Mouse (Mus musculus): Measurements from ENCODE around the gene Iah1. TPM values are rescaled to one million over a fixed set of nuclear protein-coding genes. Genes with fewer than 3 reads are reported as not detected.

Gene Iah1
- 38.0 and 40.6 TPM in 2 replicates for total RNA-seq (2014; fragmentation: Nextera tagmentation)
- 20.5 and 40.9 TPM in 2 replicates for total RNA-seq (2017)

- peak; percentile 96 for ATAC-seq (replicated peaks; ENCODE audit: low FRiP score, low TSS enrichment, poor library complexity, severe bottlenecking)
Measured at GRCm38 (mm10) chr12:21315923-21316868, at the start of gene Iah1. Gene Iah1 (plus strand): TSS chr12:21316389.

- ATAC-seq (replicated peaks; ENCODE audit: low FRiP score, low TSS enrichment, poor library complexity, severe bottlenecking) = no peak
Measured at GRCm38 (mm10) chr12:21266784-21267098, 49.4 kb upstream of the Iah1 start.

DNA sequence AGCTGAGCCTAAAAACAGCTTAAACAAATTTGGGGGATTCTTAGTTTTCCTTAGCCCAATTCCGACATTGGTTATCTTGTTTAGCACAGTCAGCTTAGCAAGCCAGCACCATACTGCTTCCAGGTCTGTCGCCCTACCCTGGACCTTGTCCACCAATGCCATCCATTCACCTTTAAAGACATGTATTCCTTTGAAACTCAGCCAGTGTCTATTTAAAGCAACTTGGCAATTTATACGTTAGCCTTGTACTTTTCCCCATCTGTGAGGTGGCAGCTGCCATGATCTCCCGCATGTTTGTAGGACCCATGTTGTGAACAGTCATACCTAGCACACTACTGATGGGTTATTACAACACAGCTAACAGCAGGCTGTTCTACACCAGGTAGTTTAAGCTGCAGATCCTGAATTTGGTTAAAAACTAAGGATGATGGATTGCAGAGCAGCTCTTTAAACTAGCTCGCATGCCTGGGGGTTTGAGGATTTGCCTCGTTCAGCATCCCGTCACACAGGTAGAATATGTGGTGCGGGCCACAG is 48.0 kb upstream of the Iah1 start:
- ATAC-seq (replicated peaks; ENCODE audit: low FRiP score, low TSS enrichment, poor library complexity, severe bottlenecking) = no peak

DNA sequence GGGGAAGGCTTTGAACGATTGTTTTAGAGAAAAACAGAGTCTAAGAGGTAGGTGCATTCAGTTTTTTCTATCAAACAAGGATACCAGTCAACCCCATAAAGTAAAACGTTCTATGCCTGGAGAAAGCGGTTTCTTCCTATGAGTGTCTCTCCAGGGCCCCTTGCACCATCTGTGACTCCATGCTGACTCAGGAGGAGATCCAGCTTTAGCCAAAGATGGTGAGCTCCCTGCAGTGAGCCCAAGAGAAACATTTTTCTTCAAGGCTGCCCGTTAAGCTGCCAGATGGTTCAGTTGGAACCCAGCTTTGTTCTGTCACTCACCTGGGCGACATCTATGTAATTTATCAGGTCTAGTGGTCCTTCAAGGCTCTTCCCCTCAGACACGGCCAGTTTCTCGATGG is 41.7 kb upstream of the Iah1 start:
- no peak for ATAC-seq (replicated peaks; ENCODE audit: low FRiP score, low TSS enrichment, poor library complexity, severe bottlenecking)

DNA sequence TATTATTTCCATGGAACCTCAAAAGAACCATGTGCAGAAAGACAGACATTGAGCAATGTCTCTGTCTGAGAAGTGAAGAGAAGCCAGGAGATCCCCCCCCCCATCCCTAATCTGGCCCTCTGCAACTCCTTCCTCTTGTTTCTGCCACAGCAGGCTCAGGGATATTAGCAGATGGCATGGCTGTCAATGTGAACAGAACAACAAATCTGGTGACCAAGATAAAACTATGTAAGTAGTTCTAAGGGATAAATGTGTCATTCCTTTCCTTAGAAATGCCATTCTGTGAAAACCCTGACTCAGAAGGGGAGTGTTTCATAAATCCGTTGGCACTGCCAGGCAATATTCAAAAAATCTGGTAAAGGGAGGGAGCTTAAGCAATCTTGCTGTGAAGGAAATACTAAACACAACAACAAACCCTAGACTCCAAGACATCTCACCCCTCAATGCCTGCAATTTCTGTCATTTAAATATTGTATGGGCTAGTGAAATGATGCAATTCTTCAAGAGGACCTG is 38.8 kb upstream of the Iah1 start:
- no peak for ATAC-seq (replicated peaks; ENCODE audit: low FRiP score, low TSS enrichment, poor library complexity, severe bottlenecking)

GRCm38 (mm10) chr12:21284761-21285441 is 31.3 kb upstream of the Iah1 start, which contains the start of gene Cpsf3:
Gene Cpsf3 (plus strand): TSS chr12:21285391.
- ATAC-seq (replicated peaks; ENCODE audit: low FRiP score, low TSS enrichment, poor library complexity, severe bottlenecking) = no peak

DNA sequence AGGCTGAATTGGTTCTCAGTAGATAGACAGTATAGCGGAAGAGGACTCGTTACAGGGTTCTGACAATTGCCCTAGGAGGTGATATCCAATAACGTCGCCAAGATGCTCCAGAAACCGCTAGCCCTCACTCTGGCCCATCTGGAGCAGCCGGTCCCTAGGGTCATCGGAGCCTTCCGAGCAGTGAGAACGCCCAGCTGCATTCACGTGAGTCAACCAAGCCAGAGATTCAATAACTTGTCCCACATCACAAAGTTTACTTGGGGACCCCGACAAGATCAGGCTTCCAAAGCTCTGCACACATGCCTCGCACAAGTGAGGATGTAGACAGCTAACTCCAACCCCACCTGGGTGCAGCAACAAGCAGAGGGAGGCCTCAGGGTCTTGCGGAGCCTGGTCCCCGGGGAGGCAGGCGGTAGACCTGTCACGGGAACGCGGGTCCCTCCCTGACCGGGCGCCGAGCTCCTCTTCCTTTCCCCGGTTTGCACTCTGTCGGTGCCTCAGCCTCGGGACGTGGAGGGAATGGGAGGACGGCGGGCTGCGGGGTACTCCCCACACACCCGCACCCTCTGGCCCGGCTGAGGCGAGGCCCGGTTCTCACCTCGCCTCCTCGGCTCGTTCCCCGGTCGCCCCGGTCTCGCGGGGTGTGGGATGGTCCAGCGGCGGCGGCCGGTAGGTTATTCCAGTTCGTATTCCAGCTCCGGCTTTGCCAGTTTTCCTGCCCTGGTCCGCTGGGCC is 30.5 kb upstream of the Iah1 start:
- peak; percentile 72 for ATAC-seq (replicated peaks; ENCODE audit: low FRiP score, low TSS enrichment, poor library complexity, severe bottlenecking)

DNA sequence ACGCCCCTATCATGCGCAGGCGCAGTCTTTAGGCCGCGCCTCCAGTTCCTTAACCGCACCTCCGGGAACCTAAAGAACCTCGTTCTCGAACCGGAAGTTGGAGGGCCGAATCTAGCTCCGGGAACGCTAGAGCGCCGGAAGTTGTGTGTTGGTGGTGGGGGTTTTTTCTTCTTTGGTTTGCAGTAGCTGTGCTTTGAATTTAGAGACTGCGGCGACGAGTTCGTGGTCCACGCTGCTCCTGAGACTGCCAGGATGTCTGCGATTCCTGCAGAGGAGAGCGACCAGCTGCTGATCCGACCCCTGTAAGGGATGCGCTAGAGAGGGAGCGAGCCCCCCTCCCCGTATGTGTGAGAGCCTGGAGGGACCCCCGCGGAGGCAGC is 30.0 kb upstream of the Iah1 start, which contains the start of gene Itgb1bp1:
Itgb1bp1 (minus strand) TSS at position 42 of the 380 bp plus-strand sequence.
- peak; percentile 93 for ATAC-seq (replicated peaks; ENCODE audit: low FRiP score, low TSS enrichment, poor library complexity, severe bottlenecking)

DNA sequence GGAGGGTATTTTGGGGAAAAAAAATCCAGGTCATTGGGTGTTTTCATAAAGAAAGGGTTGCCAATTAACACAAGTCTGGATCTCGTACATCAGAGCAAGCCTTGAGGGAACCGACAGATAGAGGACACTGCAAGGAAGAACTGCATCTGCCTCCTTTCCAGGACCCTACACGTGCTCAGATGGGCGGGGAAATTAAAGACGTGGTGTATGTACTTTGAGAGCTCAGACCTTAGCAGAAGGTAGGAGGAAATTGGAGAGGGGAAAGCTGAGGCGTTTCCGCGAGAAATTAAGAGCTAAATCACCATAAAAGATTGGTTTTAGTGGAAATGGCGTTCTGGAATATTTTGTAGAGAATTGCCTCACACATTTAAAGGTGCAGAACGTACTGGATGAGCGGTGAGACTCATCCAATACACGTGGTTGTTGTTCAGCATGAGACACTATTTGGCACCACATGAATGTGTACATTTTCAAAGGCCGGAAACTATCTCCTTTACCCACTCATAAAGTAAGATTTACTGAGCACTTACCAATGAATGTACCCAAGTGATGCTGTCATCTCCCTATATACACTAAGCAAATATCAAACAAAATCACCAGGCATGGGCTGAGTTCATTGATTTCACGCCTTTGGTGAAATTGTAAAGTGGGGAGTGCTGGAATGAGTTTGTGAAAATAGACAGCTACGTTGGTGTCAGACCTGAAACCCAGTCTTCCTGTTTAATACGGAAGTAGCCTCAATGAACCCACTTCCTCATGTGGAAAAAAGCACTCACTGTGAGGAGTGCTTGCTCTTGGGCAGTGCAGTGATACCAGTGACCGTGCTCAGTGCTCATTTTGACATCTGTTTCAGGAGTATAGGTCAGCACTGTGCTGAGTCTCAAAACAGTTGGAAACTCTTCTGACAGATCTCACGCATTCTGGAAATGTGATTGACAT is 29.2 kb upstream of the Iah1 start:
- ATAC-seq (replicated peaks; ENCODE audit: low FRiP score, low TSS enrichment, poor library complexity, severe bottlenecking) = peak; percentile 51; the same call in 1 of the 2 replicates

- ATAC-seq (replicated peaks; ENCODE audit: low FRiP score, low TSS enrichment, poor library complexity, severe bottlenecking) = no peak
Measured at GRCm38 (mm10) chr12:21288716-21289395, 27.3 kb upstream of the Iah1 start.

GRCm38 (mm10) chr12:21289651-21290050 is 26.5 kb upstream of the Iah1 start:
- ATAC-seq (replicated peaks; ENCODE audit: low FRiP score, low TSS enrichment, poor library complexity, severe bottlenecking) = no peak

- no peak for ATAC-seq (replicated peaks; ENCODE audit: low FRiP score, low TSS enrichment, poor library complexity, severe bottlenecking)
Measured at GRCm38 (mm10) chr12:21298856-21299255, 17.3 kb upstream of the Iah1 start.

- ATAC-seq (replicated peaks; ENCODE audit: low FRiP score, low TSS enrichment, poor library complexity, severe bottlenecking) = no peak
Measured at GRCm38 (mm10) chr12:21301324-21301723, 14.9 kb upstream of the Iah1 start.

GRCm38 (mm10) chr12:21301932-21302331 is 14.3 kb upstream of the Iah1 start:
- ATAC-seq (replicated peaks; ENCODE audit: low FRiP score, low TSS enrichment, poor library complexity, severe bottlenecking) = no peak

DNA sequence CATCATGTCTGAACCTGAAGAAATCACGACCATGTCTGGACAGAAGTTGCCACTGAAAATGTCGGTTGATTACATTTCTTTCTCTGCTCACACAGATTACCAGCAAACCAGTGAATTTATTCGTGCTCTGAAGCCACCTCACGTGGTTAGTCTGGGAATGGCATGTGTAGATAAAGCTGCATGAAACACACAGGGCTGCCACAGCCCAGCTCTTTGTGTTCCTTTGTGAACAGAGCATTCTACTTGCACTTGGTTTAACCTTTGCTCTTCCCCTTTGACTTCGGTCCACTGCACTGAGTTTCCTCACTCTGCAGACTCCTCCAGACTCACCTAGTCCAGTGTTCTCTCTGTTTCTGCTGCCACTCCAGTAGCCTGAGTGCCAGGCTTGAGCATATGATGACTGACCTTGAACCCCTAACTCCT is 13.8 kb upstream of the Iah1 start:
- peak; percentile 96 for ATAC-seq (replicated peaks; ENCODE audit: low FRiP score, low TSS enrichment, poor library complexity, severe bottlenecking)

- no peak for ATAC-seq (replicated peaks; ENCODE audit: low FRiP score, low TSS enrichment, poor library complexity, severe bottlenecking)
Measured at GRCm38 (mm10) chr12:21305741-21306140, 10.4 kb upstream of the Iah1 start.

- no peak for ATAC-seq (replicated peaks; ENCODE audit: low FRiP score, low TSS enrichment, poor library complexity, severe bottlenecking)
Measured at GRCm38 (mm10) chr12:21306721-21307120, 9.5 kb upstream of the Iah1 start.

GRCm38 (mm10) chr12:21312201-21312600 is 4.0 kb upstream of the Iah1 start:
- ATAC-seq (replicated peaks; ENCODE audit: low FRiP score, low TSS enrichment, poor library complexity, severe bottlenecking) = no peak

Measured in megakaryocyte-erythroid progenitor cell, adult 5-6 weeks (primary cell).